Mouse (Mus musculus) neural tube, embryonic 12.5 days (tissue): ENCODE data around the gene Plekhh3. TPM values are rescaled to one million over a fixed set of nuclear protein-coding genes. Genes with fewer than 3 reads are reported as not detected.

Source experiments
- ATAC-seq: fragments of 200-750 bp; cut with Nextera tagmentation; 2 replicates; pipeline ENCODE4 v1.8.0; 2017; ENCODE audit warnings: low read depth, mild to moderate bottlenecking, moderate TSS enrichment, moderate library complexity; ENCODE audit not compliant: low FRiP score
- H3K27ac ChIP-seq: fragments of 300-500 bp; sonication (generic); 2 replicates; pipeline ENCODE4 v1.5.1; 2016
- H3K27me3 ChIP-seq: fragments of 300-500 bp; sonication (generic); replicated peaks from 2 replicates; pipeline ENCODE4 v1.6.1; 2016; ENCODE audit warnings: mild to moderate bottlenecking
- H3K36me3 ChIP-seq: fragments of 300-500 bp; sonication (generic); 2 replicates; pipeline ENCODE4 v1.6.1; 2016; ENCODE audit warnings: mild to moderate bottlenecking
- H3K4me1 ChIP-seq: fragments of 300-500 bp; sonication (generic); 2 replicates; pipeline ENCODE4 v1.6.1; 2016
- H3K4me2 ChIP-seq: fragments of 300-500 bp; sonication (generic); replicated peaks from 2 replicates; pipeline ENCODE4 v1.6.1; 2016; ENCODE audit warnings: mild to moderate bottlenecking
- H3K4me3 ChIP-seq: fragments of 300-500 bp; sonication (generic); 2 replicates; pipeline ENCODE4 v1.5.1; 2016
- H3K9ac ChIP-seq: fragments of 300-500 bp; sonication (generic); 2 replicates; pipeline ENCODE4 v1.6.1; 2016; ENCODE audit warnings: mild to moderate bottlenecking
- H3K9me3 ChIP-seq: fragments of 300-500 bp; sonication (generic); 2 replicates; pipeline ENCODE4 v1.6.1; 2016; ENCODE audit warnings: mild to moderate bottlenecking
- WGBS: fragments of 180-500 bp; shearing (Covaris S2); methylation state at CpG from one replicate; pipeline ENCODE4 v1.1.7; 2016; 5-methylcytosine and 5-hydroxymethylcytosine counted together
- polyA plus RNA-seq: library from polyadenylated mRNA; unstranded; fragments of >200 nt; fragmentation: Nextera tagmentation; extraction: Ambion mirVana; gene quantifications from 2 replicates; pipeline ENCODE4 v1.2.1, GENCODE M21; 2016

The Plekhh3 gene
- polyA plus RNA-seq, 1 experiment from 2014 or later = 17.1 TPM

DNA sequence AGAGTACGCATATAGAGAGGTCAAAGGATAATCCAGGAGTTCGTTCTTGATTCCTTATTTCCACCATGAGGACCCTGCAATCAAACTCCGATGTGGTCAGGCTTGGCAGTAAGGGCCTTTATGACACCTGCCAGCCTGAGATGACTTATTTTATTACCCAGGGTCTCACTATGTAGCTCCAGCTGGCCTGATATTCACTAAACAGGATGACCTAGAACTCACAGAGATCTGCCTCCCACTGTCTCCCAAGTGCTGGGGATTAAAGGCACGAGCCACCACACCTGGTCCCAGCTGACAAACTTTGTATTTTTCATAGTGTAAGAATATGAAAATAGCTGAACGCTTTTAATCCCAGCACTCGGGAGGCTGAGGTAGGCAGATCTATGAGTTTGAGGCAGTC, 16.0 kb downstream of the Plekhh3 start:
- Histone ChIP-seq H3K4me1 (peaks cover 12% of the 10 kb centered on the region), H3K9me3 (no peaks in the 10 kb centered on the region), H3K36me3 (no peaks in the 10 kb centered on the region), H3K27ac (no peak overlapping the region), H3K4me2 (no peak overlapping the region), H3K9ac (no peak overlapping the region), H3K4me3 (no peak overlapping the region), H3K27me3 (peaks cover 12% of the 10 kb centered on the region)
- 68% methylated on average over 6 of the region's 6 CpGs for WGBS
- ATAC-seq = no peak

GRCm38 (mm10) chr11:101154648-101155047, 16.5 kb downstream of the Plekhh3 start:
- Histone ChIP-seq H3K4me2 (no peak overlapping the region), H3K36me3 (no peaks in the 10 kb centered on the region), H3K27ac (no peak overlapping the region), H3K9ac (no peak overlapping the region), H3K4me1 (peaks cover 12% of the 10 kb centered on the region), H3K9me3 (no peaks in the 10 kb centered on the region), H3K27me3 (peaks cover 12% of the 10 kb centered on the region), H3K4me3 (no peak overlapping the region)
- ATAC-seq = no peak

- Histone ChIP-seq H3K36me3 (no peaks in the 10 kb centered on the region), H3K9me3 (no peaks in the 10 kb centered on the region), H3K4me3 (no peak overlapping the region), H3K9ac (no peak overlapping the region), H3K4me1 (peaks cover 18% of the 10 kb centered on the region), H3K27me3 (peaks cover 7% of the 10 kb centered on the region), H3K4me2 (no peak overlapping the region), H3K27ac (no peak overlapping the region)
- WGBS = 78% methylated on average over 1 of the region's 1 CpGs
- ATAC-seq = no peak
Measured at GRCm38 (mm10) chr11:101152825-101153224, 18.3 kb downstream of the Plekhh3 start.

DNA sequence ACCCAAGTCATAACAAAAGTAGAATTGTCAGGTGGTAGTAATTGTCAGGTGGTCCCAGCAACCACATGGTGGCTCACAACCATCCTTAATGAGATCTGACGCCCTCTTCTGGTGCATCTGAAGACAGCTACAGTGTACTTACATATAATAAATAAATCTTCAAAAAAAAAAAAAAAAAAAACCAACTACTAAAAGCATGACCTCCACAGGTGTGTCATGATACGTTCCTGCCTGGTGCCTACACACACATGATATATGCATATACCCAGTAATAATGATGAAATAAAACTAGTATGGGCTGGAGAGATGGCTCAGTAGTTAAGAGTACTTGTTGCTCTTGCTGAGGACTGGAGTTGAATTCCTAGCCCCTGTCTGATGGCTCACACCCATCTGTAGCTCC, 20.1 kb downstream of the Plekhh3 start:
- no peaks in the 10 kb centered on the region for H3K9me3 ChIP-seq
- H3K4me1 ChIP-seq = peaks cover 12% of the 10 kb centered on the region
- H3K36me3 ChIP-seq = no peaks in the 10 kb centered on the region
- no peak overlapping the region for H3K9ac ChIP-seq
- ATAC-seq = no peak
- H3K4me2 ChIP-seq = no peak overlapping the region
- no peak overlapping the region for H3K4me3 ChIP-seq
- no peak overlapping the region for H3K27ac ChIP-seq
- H3K27me3 ChIP-seq = 0 out of 2 replicates have a peak, but pooled peaks cover 3% of the 10 kb centered on the region
- 55% methylated on average over 2 of the region's 2 CpGs for WGBS

DNA sequence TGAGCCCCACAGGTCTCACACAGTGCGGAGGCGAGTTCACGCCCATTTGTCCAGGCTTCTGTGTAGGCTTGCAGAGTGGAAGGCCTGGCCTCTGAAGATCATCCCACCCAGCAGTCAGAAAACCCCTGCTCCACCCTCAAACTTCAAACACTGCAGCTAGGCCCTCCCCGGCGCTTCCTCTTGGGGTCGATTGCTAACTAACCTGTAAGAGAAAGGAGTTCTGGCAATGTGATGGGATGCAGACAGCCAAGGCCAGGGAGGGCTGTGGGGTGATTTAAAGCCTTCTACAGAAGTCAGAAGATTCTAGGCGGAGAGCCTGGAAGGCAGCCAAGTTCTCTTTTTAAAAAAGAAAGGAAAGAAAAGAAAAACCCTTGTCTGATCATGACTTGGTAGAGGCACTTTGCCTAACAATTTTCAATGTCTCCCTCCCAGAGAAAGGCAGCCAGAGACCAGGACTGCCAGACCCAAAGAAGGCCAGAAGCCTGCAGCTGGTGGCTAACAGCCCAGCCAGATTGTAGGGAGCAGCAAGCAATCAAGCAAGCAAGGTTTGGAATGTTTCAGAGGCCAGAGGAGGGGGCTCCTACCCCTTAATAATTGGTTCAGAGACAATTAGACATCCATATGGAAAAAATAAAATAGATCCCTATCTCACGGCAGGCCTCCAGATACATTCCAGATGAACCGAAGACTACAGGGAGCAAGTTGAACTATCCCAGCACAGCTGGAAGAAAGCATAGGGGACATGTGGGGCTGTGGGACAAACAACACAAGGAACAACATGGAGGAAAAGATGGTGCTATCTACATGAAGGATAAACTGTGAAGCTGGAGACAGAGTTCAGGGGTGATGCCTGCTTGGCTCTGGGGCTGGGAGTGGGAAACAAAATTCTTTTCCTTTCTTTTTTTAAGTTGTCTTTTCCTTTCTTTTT, 21.7 kb downstream of the Plekhh3 start:
- H3K9me3 ChIP-seq = no peaks in the 10 kb centered on the region
- no peaks in the 10 kb centered on the region for H3K27me3 ChIP-seq
- 42% methylated on average over 9 of the region's 9 CpGs for WGBS
- H3K9ac ChIP-seq = no peak overlapping the region
- H3K27ac ChIP-seq = 0 out of 2 replicates have a peak overlapping the region, but pooled peaks have one; percentile 0
- no peak overlapping the region for H3K4me3 ChIP-seq
- ATAC-seq = 0 out of 2 replicates have a peak, but pooled peaks have one; percentile 33
- 0 out of 2 replicates have a peak, but pooled peaks cover 6% of the 10 kb centered on the region for H3K4me1 ChIP-seq
- no peaks in the 10 kb centered on the region for H3K36me3 ChIP-seq
- H3K4me2 ChIP-seq = no peak overlapping the region

DNA sequence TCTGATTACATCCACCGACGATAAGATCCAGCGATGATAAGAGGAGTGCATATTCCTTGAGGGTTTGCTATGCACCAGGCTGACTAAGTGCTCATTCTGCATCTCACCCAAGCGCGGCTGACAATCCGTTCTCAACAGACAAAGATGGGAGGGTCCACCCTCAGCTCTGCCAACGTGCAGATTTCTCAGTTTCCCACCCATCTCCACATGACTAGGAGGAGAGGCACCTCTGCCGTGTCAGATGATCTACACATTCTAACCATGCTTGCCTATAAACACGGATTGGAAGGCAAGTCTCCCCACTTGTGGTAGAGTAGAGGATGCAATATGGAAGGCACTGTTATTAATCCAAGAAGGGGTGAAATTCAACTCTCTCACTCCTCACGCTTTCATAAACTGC, 22.4 kb downstream of the Plekhh3 start:
- H3K4me1 ChIP-seq = peaks cover 8% of the 10 kb centered on the region; the same call in 1 of the 2 replicates
- 0 out of 2 replicates have a peak overlapping the region, but pooled peaks have one; percentile 0 for H3K27ac ChIP-seq
- H3K9me3 ChIP-seq = no peaks in the 10 kb centered on the region
- 68% methylated on average over 10 of the region's 10 CpGs for WGBS
- H3K4me3 ChIP-seq = no peak overlapping the region
- no peak for ATAC-seq
- no peaks in the 10 kb centered on the region for H3K36me3 ChIP-seq
- no peaks in the 10 kb centered on the region for H3K27me3 ChIP-seq
- no peak overlapping the region for H3K4me2 ChIP-seq
- H3K9ac ChIP-seq = no peak overlapping the region

DNA sequence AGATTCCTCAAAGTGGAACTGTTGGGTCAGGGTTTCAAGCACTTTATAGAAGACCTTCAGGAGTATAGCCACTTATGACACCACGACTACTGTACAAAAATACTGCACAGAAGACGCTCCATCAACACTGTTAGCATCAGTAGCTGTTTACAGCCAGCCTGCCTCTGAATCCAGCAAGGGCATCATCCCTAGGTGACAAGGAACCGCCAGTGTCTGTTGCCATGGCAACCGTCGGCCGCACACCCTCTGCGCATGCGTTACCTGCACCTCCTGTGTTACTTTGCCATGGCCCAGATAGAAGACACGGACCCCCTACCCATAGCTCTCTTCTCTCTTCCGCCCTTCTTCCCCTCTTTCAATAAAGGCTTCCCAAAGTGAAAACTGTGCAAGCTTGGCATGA, 24.8 kb downstream of the Plekhh3 start:
- Histone ChIP-seq H3K4me3 (no peak overlapping the region), H3K36me3 (no peaks in the 10 kb centered on the region), H3K9me3 (no peaks in the 10 kb centered on the region), H3K4me2 (no peak overlapping the region; the same call in 1 of the 2 replicates), H3K27me3 (no peaks in the 10 kb centered on the region), H3K9ac (no peak overlapping the region), H3K27ac (no peak overlapping the region), H3K4me1 (peaks cover 12% of the 10 kb centered on the region; the same call in 1 of the 2 replicates)
- WGBS = 25% methylated on average over 10 of the region's 10 CpGs
- ATAC-seq = no peak

DNA sequence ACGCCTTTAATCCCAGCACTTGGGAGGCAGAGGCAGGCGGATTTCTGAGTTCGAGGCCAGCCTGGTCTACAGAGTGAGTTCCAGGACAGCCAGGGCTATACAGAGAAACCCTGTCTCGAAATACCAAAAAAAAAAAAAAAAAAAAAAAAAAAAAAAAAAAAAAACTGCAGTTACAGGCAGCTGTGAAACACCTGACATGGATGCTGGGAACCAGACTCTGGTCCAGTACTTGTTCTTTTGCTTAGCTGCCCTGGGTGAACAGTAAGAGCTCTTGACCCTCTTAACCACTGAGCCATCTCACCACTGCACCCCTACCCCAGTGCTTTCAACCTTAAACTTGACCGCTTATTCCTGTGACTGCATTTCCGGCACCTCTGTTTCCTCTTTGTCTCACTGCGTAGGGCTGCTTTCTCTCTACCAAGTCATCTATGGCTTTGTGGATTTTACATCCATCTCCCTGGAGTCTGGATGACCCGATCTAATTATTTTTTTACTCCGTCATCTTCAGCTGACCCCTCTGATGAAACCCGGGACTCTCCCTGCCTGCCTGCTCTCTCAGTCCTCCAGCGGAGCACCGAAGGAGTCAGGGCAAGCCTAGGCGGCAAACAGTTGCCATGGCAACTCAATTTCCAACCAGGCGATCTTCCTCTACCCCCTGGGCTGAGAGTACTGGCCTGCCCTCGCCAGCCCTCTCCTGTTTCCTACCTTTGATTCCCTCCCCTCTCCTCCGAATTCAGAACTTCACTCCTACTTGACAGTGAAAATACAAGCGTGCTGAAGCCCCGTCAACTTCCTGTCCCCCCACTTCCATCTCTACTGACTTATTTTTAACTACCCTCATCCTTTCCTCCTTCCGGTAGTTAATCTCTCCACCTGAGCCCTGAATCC, 27.6 kb downstream of the Plekhh3 start:
- peak; percentile 66; the same call in 1 of the 2 replicates for ATAC-seq
- peaks cover 8% of the 10 kb centered on the region; the same call in 1 of the 2 replicates for H3K27me3 ChIP-seq
- no peak overlapping the region for H3K27ac ChIP-seq
- H3K36me3 ChIP-seq = no peaks in the 10 kb centered on the region
- no peaks in the 10 kb centered on the region for H3K9me3 ChIP-seq
- WGBS = 23% methylated on average over 19 of the region's 19 CpGs
- H3K4me1 ChIP-seq = peaks cover 16% of the 10 kb centered on the region; the same call in 1 of the 2 replicates
- 0 out of 2 replicates have a peak overlapping the region, but pooled peaks have one; percentile 17 for H3K4me3 ChIP-seq
- H3K9ac ChIP-seq = 0 out of 2 replicates have a peak overlapping the region, but pooled peaks have one; percentile 18
- H3K4me2 ChIP-seq = peak overlapping the region; percentile 57

GRCm38 (mm10) chr11:101142215-101142967, 28.8 kb downstream of the Plekhh3 start:
- H3K4me3 ChIP-seq = no peak overlapping the region
- ATAC-seq = no peak
- no peak overlapping the region for H3K9ac ChIP-seq
- H3K4me1 ChIP-seq = peaks cover 15% of the 10 kb centered on the region; the same call in 1 of the 2 replicates
- no peaks in the 10 kb centered on the region for H3K36me3 ChIP-seq
- no peak overlapping the region for H3K4me2 ChIP-seq
- H3K27ac ChIP-seq = no peak overlapping the region
- no peaks in the 10 kb centered on the region for H3K9me3 ChIP-seq
- H3K27me3 ChIP-seq = peaks cover 8% of the 10 kb centered on the region; the same call in 1 of the 2 replicates
- WGBS = 87% methylated on average over 10 of the region's 10 CpGs

- H3K4me3 ChIP-seq = no peak overlapping the region
- peaks cover 15% of the 10 kb centered on the region; the same call in 1 of the 2 replicates for H3K4me1 ChIP-seq
- H3K36me3 ChIP-seq = no peaks in the 10 kb centered on the region
- H3K4me2 ChIP-seq = no peak overlapping the region
- H3K9me3 ChIP-seq = no peaks in the 10 kb centered on the region
- no peak overlapping the region for H3K27ac ChIP-seq
- WGBS = 85% methylated on average over 8 of the region's 8 CpGs
- peaks cover 8% of the 10 kb centered on the region; the same call in 1 of the 2 replicates for H3K27me3 ChIP-seq
- H3K9ac ChIP-seq = no peak overlapping the region
- ATAC-seq = no peak
Measured at GRCm38 (mm10) chr11:101141088-101141487, 30.1 kb downstream of the Plekhh3 start.

DNA sequence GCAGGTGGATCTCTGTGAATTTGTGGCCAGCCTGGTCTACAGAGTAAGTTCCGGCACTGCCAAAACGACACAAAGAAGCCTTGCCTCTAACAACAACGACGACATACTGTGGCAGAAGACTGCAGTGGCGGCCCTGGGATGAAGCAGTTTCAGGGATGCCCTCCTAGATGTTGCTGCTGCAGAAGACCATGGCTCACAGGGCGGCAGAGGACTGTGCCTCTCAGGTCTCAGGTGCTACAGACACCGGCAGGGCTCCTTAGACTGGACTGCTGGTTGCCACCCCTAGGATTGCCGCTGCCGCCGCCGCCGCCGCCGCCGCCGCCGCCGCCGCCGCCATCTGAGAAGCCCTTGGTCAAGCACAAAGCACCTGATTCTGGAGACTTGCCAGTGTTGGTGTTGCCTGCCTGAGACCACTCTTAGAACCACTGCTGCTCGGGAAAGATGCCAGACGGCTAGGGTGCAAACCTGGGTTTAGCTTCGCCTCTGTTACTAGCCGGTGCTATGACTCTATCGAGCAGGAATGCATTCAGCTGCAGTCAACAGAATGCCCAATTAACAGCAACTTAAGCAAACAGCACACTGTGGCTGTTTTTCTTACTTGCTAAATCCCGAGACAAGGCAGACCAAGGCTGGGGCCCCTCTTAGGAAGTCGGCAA, 30.9 kb downstream of the Plekhh3 start:
- 51% methylated on average over 27 of the region's 27 CpGs for WGBS
- no peak overlapping the region for H3K27ac ChIP-seq
- no peak for ATAC-seq

More for the DNA sequence above, 30.9 kb downstream of the Plekhh3 start:
- Histone ChIP-seq H3K4me2 (peak overlapping the region; percentile 55), H3K9ac (0 out of 2 replicates have a peak overlapping the region, but pooled peaks have one; percentile 29), H3K36me3 (no peaks in the 10 kb centered on the region), H3K4me1 (peaks cover 15% of the 10 kb centered on the region; the same call in 1 of the 2 replicates), H3K9me3 (no peaks in the 10 kb centered on the region), H3K4me3 (peak overlapping the region; percentile 20; the same call in 1 of the 2 replicates), H3K27me3 (peaks cover 8% of the 10 kb centered on the region; the same call in 1 of the 2 replicates)
